Mouse (Mus musculus): ENCODE measurements at regions not wholly inside any gene's neighbourhood (a gene's known extent, or its start where the extent isn't known, plus 50 kb on each side); places are given as distances from the start of the nearest gene placed in this dataset.
"Not testable (repeated sequence)": the region's sequence is repeated elsewhere in the genome, so short reads cannot be mapped to it uniquely, and the experiment has no call there.

GRCm38 (mm10) chr10:9331694-9332093 is 343.3 kb downstream of the Samd5 start:
- Histone ChIP-seq H3K36me3 (replicated peaks; ENCODE audit: insufficient read depth, low read length) (no peaks in the 10 kb centered on the region), H3K4me2 (ENCODE audit: low read depth, low read length) (no peak overlapping the region), H3K27me3 (ENCODE audit: insufficient read depth, low read length) (no peaks in the 10 kb centered on the region), H3K4me1 (ENCODE audit: insufficient read depth) (no peaks in the 10 kb centered on the region), H3K4me3 (ENCODE audit: low read depth, low read length) (no peak overlapping the region), H3K9me3 (ENCODE audit: low read length) (no peaks in the 10 kb centered on the region), H3K27ac (ENCODE audit: low read depth) (no peak overlapping the region), H3K9ac (replicated peaks) (no peak overlapping the region)
- TF ChIP-seq EP300 (IDR thresholded peaks at IDR 0.05; ENCODE audit: low read depth) (no peak), CTCF (IDR thresholded peaks at IDR 0.05; ENCODE audit: low read depth) (no peak)
- 72% methylated on average over 3 of the region's 3 CpGs for WGBS (ENCODE audit: insufficient replicate concordance)
- DNase-seq = no peak
- ATAC-seq = no peak

GRCm38 (mm10) chr10:9328324-9328723 is 346.7 kb downstream of the Samd5 start:
- Histone ChIP-seq H3K4me1 (ENCODE audit: insufficient read depth) (no peaks in the 10 kb centered on the region), H3K27me3 (ENCODE audit: insufficient read depth, low read length) (no peaks in the 10 kb centered on the region), H3K27ac (ENCODE audit: low read depth) (no peak overlapping the region), H3K4me2 (ENCODE audit: low read depth, low read length) (no peak overlapping the region), H3K9ac (replicated peaks) (no peak overlapping the region), H3K4me3 (ENCODE audit: low read depth, low read length) (no peak overlapping the region), H3K36me3 (replicated peaks; ENCODE audit: insufficient read depth, low read length) (no peaks in the 10 kb centered on the region), H3K9me3 (ENCODE audit: low read length) (no peaks in the 10 kb centered on the region)
- TF ChIP-seq CTCF (IDR thresholded peaks at IDR 0.05; ENCODE audit: low read depth) (no peak), EP300 (IDR thresholded peaks at IDR 0.05; ENCODE audit: low read depth) (no peak)
- DNase-seq (no peak), ATAC-seq (no peak)
- 80% methylated on average over 4 of the region's 4 CpGs for whole genome bisulfite sequencing (ENCODE audit: insufficient replicate concordance)

- WGBS (ENCODE audit: insufficient replicate concordance) = 71% methylated on average over 4 of the region's 4 CpGs
- H3K27me3 ChIP-seq (ENCODE audit: insufficient read depth, low read length); H3K27ac ChIP-seq (ENCODE audit: low read depth); DNase-seq; H3K9me3 ChIP-seq (ENCODE audit: low read length); H3K4me3 ChIP-seq (ENCODE audit: low read depth, low read length); H3K36me3 ChIP-seq (replicated peaks; ENCODE audit: insufficient read depth, low read length); ATAC-seq; H3K9ac ChIP-seq (replicated peaks); H3K4me2 ChIP-seq (ENCODE audit: low read depth, low read length); H3K4me1 ChIP-seq (ENCODE audit: insufficient read depth): not testable (repeated sequence)
Observed at GRCm38 (mm10) chr10:9327881-9328280, 347.1 kb downstream of the Samd5 start.

GRCm38 (mm10) chr10:9312326-9312725 is 362.7 kb downstream of the Samd5 start:
- H3K36me3 ChIP-seq (replicated peaks; ENCODE audit: insufficient read depth, low read length) = no peaks in the 10 kb centered on the region
- no peak overlapping the region for H3K4me2 ChIP-seq (ENCODE audit: low read depth, low read length)
- no peak overlapping the region for H3K9ac ChIP-seq (replicated peaks)
- no peaks in the 10 kb centered on the region for H3K9me3 ChIP-seq (ENCODE audit: low read length)
- TF ChIP-seq EP300 (IDR thresholded peaks at IDR 0.05; ENCODE audit: low read depth) (no peak), CTCF (IDR thresholded peaks at IDR 0.05; ENCODE audit: low read depth) (no peak)
- 78% methylated on average over 6 of the region's 6 CpGs for WGBS (ENCODE audit: insufficient replicate concordance)
- no peak overlapping the region for H3K27ac ChIP-seq (ENCODE audit: low read depth)
- no peak for DNase-seq
- no peak overlapping the region for H3K4me3 ChIP-seq (ENCODE audit: low read depth, low read length)
- no peak for ATAC-seq
- no peaks in the 10 kb centered on the region for H3K27me3 ChIP-seq (ENCODE audit: insufficient read depth, low read length)
- no peaks in the 10 kb centered on the region for H3K4me1 ChIP-seq (ENCODE audit: insufficient read depth)

GRCm38 (mm10) chr10:9310346-9310745 is 364.7 kb downstream of the Samd5 start:
- H3K9ac ChIP-seq (replicated peaks) = no peak overlapping the region
- TF ChIP-seq CTCF (IDR thresholded peaks at IDR 0.05; ENCODE audit: low read depth) (no peak), EP300 (IDR thresholded peaks at IDR 0.05; ENCODE audit: low read depth) (no peak)
- no peak overlapping the region for H3K4me3 ChIP-seq (ENCODE audit: low read depth, low read length)
- DNase-seq (no peak), ATAC-seq (no peak)
- H3K36me3 ChIP-seq (replicated peaks; ENCODE audit: insufficient read depth, low read length) = no peaks in the 10 kb centered on the region
- H3K27ac ChIP-seq (ENCODE audit: low read depth) = no peak overlapping the region
- no peaks in the 10 kb centered on the region for H3K9me3 ChIP-seq (ENCODE audit: low read length)
- no peaks in the 10 kb centered on the region for H3K27me3 ChIP-seq (ENCODE audit: insufficient read depth, low read length)
- H3K4me1 ChIP-seq (ENCODE audit: insufficient read depth) = no peaks in the 10 kb centered on the region
- WGBS (ENCODE audit: insufficient replicate concordance) = 67% methylated on average over 5 of the region's 5 CpGs
- H3K4me2 ChIP-seq (ENCODE audit: low read depth, low read length) = no peak overlapping the region

GRCm38 (mm10) chr10:9296055-9296454 is 379.0 kb downstream of the Samd5 start:
- 27% methylated on average over 1 of the region's 1 CpGs for WGBS (ENCODE audit: insufficient replicate concordance)
- Histone ChIP-seq H3K4me1 (ENCODE audit: insufficient read depth) (no peaks in the 10 kb centered on the region), H3K27me3 (ENCODE audit: insufficient read depth, low read length) (no peaks in the 10 kb centered on the region), H3K4me2 (ENCODE audit: low read depth, low read length) (no peak overlapping the region), H3K9me3 (ENCODE audit: low read length) (no peaks in the 10 kb centered on the region), H3K36me3 (replicated peaks; ENCODE audit: insufficient read depth, low read length) (no peaks in the 10 kb centered on the region), H3K9ac (replicated peaks) (no peak overlapping the region), H3K4me3 (ENCODE audit: low read depth, low read length) (no peak overlapping the region), H3K27ac (ENCODE audit: low read depth) (no peak overlapping the region)
- DNase-seq = no peak
- TF ChIP-seq EP300 (IDR thresholded peaks at IDR 0.05; ENCODE audit: low read depth) (no peak), CTCF (IDR thresholded peaks at IDR 0.05; ENCODE audit: low read depth) (no peak)
- ATAC-seq = no peak

GRCm38 (mm10) chr10:9295269-9295668 is 379.7 kb downstream of the Samd5 start:
- no peaks in the 10 kb centered on the region for H3K9me3 ChIP-seq (ENCODE audit: low read length)
- no peak for DNase-seq
- no peak for TF ChIP-seq CTCF (IDR thresholded peaks at IDR 0.05; ENCODE audit: low read depth)
- no peak for TF ChIP-seq EP300 (IDR thresholded peaks at IDR 0.05; ENCODE audit: low read depth)

More at GRCm38 (mm10) chr10:9295269-9295668, 379.7 kb downstream of the Samd5 start:
- 70% methylated on average over 1 of the region's 1 CpGs for WGBS (ENCODE audit: insufficient replicate concordance)
- Histone ChIP-seq H3K27ac (ENCODE audit: low read depth) (no peak overlapping the region), H3K4me3 (ENCODE audit: low read depth, low read length) (no peak overlapping the region), H3K27me3 (ENCODE audit: insufficient read depth, low read length) (no peaks in the 10 kb centered on the region), H3K4me2 (ENCODE audit: low read depth, low read length) (no peak overlapping the region), H3K36me3 (replicated peaks; ENCODE audit: insufficient read depth, low read length) (no peaks in the 10 kb centered on the region), H3K4me1 (ENCODE audit: insufficient read depth) (no peaks in the 10 kb centered on the region), H3K9ac (replicated peaks) (no peak overlapping the region)
- ATAC-seq = no peak

Data from liver, postnatal 0 days (tissue).